Mouse (Mus musculus) kidney, postnatal 0 days (tissue): ENCODE measurements around the gene Gm11027. TPM values are rescaled to one million over a fixed set of nuclear protein-coding genes. Genes with fewer than 3 reads are reported as not detected.

Source experiments
- ATAC-seq: fragments of 200-750 bp; cut with Nextera tagmentation; replicated peaks from 2 replicates; pipeline ENCODE4 v1.8.0; 2017; ENCODE audit warnings: low read depth, moderate number of reproducible peaks, moderate TSS enrichment, moderate library complexity; ENCODE audit not compliant: low FRiP score
- DNase-seq: peaks from one replicate; pipeline ENCODE4 v3.0.0-alpha.2; 2016; ENCODE audit warnings: low spot score
- H3K27ac ChIP-seq: fragments of 300-500 bp; sonication (generic); 2 replicates; pipeline ENCODE4 v1.5.1; 2014; ENCODE audit warnings: mild to moderate bottlenecking
- H3K27me3 ChIP-seq: fragments of 300-500 bp; sonication (generic); 2 replicates; pipeline ENCODE4 v1.6.1; 2014; ENCODE audit warnings: low read length, mixed read lengths; ENCODE audit not compliant: insufficient read depth
- H3K36me3 ChIP-seq: fragments of 300-500 bp; sonication (generic); 2 replicates; pipeline ENCODE4 v1.6.1; 2014; ENCODE audit warnings: low read length, mixed read lengths; ENCODE audit not compliant: insufficient read depth
- H3K4me1 ChIP-seq: fragments of 300-500 bp; sonication (generic); replicated peaks from 2 replicates; pipeline ENCODE4 v1.6.1; 2014; ENCODE audit warnings: antibody characterized with exemption, low read length, mixed read lengths; ENCODE audit not compliant: insufficient read depth
- H3K4me2 ChIP-seq: fragments of 300-500 bp; sonication (generic); 2 replicates; pipeline ENCODE4 v1.6.1; 2014; ENCODE audit warnings: mild to moderate bottlenecking, low read length, moderate library complexity, mixed read lengths
- H3K4me3 ChIP-seq: fragments of 300-500 bp; sonication (generic); replicated peaks from 2 replicates; pipeline ENCODE4 v1.5.1; 2014; ENCODE audit warnings: low read depth, low read length
- H3K9ac ChIP-seq: fragments of 300-500 bp; sonication (generic); 2 replicates; pipeline ENCODE4 v1.6.1; 2014; ENCODE audit warnings: low read depth, low read length
- H3K9me3 ChIP-seq: fragments of 300-500 bp; sonication (generic); replicated peaks from 2 replicates; pipeline ENCODE4 v1.6.1; 2016; ENCODE audit warnings: low read length, inconsistent platforms, mixed read lengths
- CTCF ChIP-seq: IDR thresholded peaks from 2 replicates; pipeline ENCODE4 v1.5.1; 2016; ENCODE audit warnings: antibody characterized with exemption, low read depth, mild to moderate bottlenecking, moderate library complexity
- WGBS: fragments of 180-500 bp; shearing (Covaris S2); extraction: QIAGEN DNeasy Blood & Tissue Kit; methylation state at CpG from one replicate; pipeline ENCODE4 v1.1.7; 2014; 5-methylcytosine and 5-hydroxymethylcytosine counted together
- microRNA-seq: library from miRNA; unstranded; fragments of <30 nt; microRNA quantifications from one replicate; pipeline ENCODE4, GENCODE M21; 2016
- polyA plus RNA-seq: library from polyadenylated mRNA; unstranded; fragments of >200 nt; fragmentation: Nextera tagmentation; extraction: Ambion mirVana; gene quantifications from 2 replicates; pipeline ENCODE4 v1.2.1, GENCODE M21; 2015

The Gm11027 gene
- polyA plus RNA-seq, 1 experiment from 2014 or later = not detected

DNA sequence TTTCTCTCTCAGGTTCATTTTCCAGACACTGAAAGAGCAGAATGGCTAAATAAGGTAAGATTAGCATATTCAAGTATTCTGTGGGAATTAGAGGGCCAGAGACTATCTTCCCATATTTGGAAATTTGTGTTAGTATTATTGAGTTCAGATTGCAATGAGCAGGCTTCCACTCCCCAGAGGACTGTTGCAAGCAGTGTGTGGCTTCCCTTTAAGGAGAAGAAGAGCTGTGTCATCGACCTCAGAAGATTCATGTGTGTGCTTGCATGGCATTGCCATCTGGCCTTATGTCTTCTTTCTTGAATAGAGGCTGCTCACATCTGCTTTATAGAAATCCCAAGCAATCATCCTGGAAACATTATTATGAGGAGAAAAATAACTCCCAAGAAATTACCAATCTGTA is 42.6 kb downstream of the Gm11027 start:
- WGBS = 68% methylated on average over 1 of the region's 1 CpGs
- Histone ChIP-seq H3K36me3 (no peaks in the 10 kb centered on the region), H3K4me1 (no peaks in the 10 kb centered on the region), H3K9ac (no peak overlapping the region), H3K4me3 (no peak overlapping the region), H3K27ac (no peak overlapping the region), H3K4me2 (no peak overlapping the region), H3K27me3 (no peaks in the 10 kb centered on the region), H3K9me3 (no peaks in the 10 kb centered on the region)
- DNase-seq (no peak), ATAC-seq (no peak)
- no peak for TF ChIP-seq CTCF

Small RNAs within 50 kb of the gene (microRNA-seq; reads per million reads assigned to microRNA genes)
- not detected for gene Gm23190

Other genes starting within 250 kb of the Gm11027 start
- gene Zfp386, start 227.7 kb upstream of the Gm11027 start, polyA plus RNA-seq = 47.0 and 47.5 TPM in 2 replicates
- gene Vipr2, start 197.7 kb upstream of the Gm11027 start, polyA plus RNA-seq = 0.54 and 0.59 TPM in 2 replicates
- gene Wdr60, start 12.4 kb upstream of the Gm11027 start, polyA plus RNA-seq = 16.6 and 18.2 TPM in 2 replicates
- gene Esyt2, start 5.8 kb downstream of the Gm11027 start, polyA plus RNA-seq = 13.9 and 14.0 TPM in 2 replicates
- 12.7 and 15.7 TPM in 2 replicates for gene Ncapg2, start 130.0 kb downstream of the Gm11027 start, polyA plus RNA-seq
- 0.03 and 0.08 TPM in 2 replicates for gene Ptprn2, start 210.3 kb downstream of the Gm11027 start, polyA plus RNA-seq